Mouse (Mus musculus): ENCODE data around the gene Aloxe3.

GRCm38 (mm10) chr11:69174722-69175121 is 49.0 kb downstream of the Aloxe3 start:
- TF ChIP-seq MAX (IDR thresholded peaks at IDR 0.05): no peak
- no peak for TF ChIP-seq CTCF (IDR thresholded peaks at IDR 0.05; ENCODE audit: control insufficient read depth, insufficient read depth, insufficient read length)
- no peak for TF ChIP-seq USF1 (IDR thresholded peaks at IDR 0.05; ENCODE audit: low read depth)
- no peak for TF ChIP-seq MYOD1 (IDR thresholded peaks at IDR 0.05; ENCODE audit: control insufficient read depth, insufficient read length, low read depth)

Data from C2C12 (cell line).